Mouse (Mus musculus): Measurements from ENCODE around the gene Olfr532. TPM values are rescaled to one million over a fixed set of nuclear protein-coding genes. Genes with fewer than 3 reads are reported as not detected.
"Not testable (repeated sequence)": the region's sequence is repeated elsewhere in the genome, so short reads cannot be mapped to it uniquely, and the experiment has no call there.

Gene Olfr532
- not detected in 2 replicates for polyA plus RNA-seq (2015; fragmentation: Nextera tagmentation; extraction: Ambion mirVana)

GRCm38 (mm10) chr7:140421539-140421938 lies at the start of gene Olfr532:
Olfr532 (minus strand) TSS chr7:140421639.
- 71% methylated on average over 1 of the region's 1 CpGs for WGBS
- Histone ChIP-seq H3K9ac (ENCODE audit: low read length) (no peak within 1 kb of the TSS), H3K36me3 (ENCODE audit: control insufficient read depth, insufficient read depth) (no peaks in the 10 kb centered on the region), H3K27me3 (ENCODE audit: control insufficient read depth, insufficient read depth, low read length) (no peaks in the 10 kb centered on the region), H3K27ac (ENCODE audit: low read length) (no peak within 1 kb of the TSS), H3K9me3 (replicated peaks; ENCODE audit: control insufficient read depth, low read length) (no peaks in the 10 kb centered on the region; the same call in 1 of the 2 replicates), H3K4me2 (ENCODE audit: low read depth, low read length) (no peak within 1 kb of the TSS), H3K4me3 (ENCODE audit: low read length) (no peak within 1 kb of the TSS), H3K4me1 (ENCODE audit: control insufficient read depth, insufficient read depth, low read length) (no peaks in the 10 kb centered on the region)
- ATAC-seq (replicated peaks; ENCODE audit: extremely low read depth, insufficient read depth, low FRiP score) = no peak

DNA sequence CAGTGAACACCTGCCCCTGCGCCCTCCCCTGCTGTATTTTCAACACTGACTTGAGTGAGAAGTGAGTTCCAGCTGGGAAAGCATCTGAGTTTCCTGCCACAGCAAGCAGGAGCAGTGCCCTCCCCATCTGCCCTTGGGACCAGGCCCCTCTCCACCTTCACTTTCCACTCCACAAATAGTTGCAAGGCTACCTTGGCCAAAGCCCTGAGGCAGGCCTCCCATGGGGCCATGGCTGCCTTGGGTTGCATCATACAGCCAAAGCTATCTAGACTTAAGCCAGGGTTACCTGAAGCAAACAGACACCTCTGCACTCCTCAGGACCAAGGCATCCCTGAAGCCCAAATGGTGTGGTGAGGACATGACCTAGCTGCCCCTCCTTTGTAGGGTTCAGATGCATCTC lies 41.6 kb upstream of the Olfr532 start, which contains the start of gene Olfr533:
Gene Olfr533 (plus strand): TSS at position 301 of the 400 bp plus-strand sequence.
- H3K4me1 ChIP-seq (ENCODE audit: control insufficient read depth, insufficient read depth, low read length); H3K4me2 ChIP-seq (ENCODE audit: low read depth, low read length); ATAC-seq (replicated peaks; ENCODE audit: extremely low read depth, insufficient read depth, low FRiP score); H3K9me3 ChIP-seq (replicated peaks; ENCODE audit: control insufficient read depth, low read length); H3K27me3 ChIP-seq (ENCODE audit: control insufficient read depth, insufficient read depth, low read length); H3K36me3 ChIP-seq (ENCODE audit: control insufficient read depth, insufficient read depth); H3K4me3 ChIP-seq (ENCODE audit: low read length); H3K9ac ChIP-seq (ENCODE audit: low read length); H3K27ac ChIP-seq (ENCODE audit: low read length): not testable (repeated sequence)
- WGBS = 100% methylated on average over 1 of the region's 1 CpGs

DNA sequence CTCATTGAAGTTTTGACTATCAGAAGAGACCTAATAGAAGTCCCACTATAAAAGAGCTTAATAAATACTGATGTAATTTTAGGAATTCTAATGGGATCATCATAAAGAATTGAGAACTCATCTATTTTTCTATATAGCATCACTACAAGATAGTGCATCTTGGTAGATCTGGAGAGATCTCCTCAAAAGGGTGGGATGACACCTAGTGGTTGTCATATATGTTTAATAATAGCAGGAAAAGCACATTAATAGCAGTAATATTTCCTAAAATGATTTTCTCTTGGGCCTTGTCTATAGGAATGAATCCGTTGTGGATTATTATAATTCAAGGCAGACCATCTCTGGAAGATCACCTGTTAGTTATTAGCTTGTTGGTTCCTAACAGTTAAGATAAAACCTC lies 21.7 kb upstream of the Olfr532 start:
- WGBS = 72% methylated on average over 1 of the region's 1 CpGs
- ATAC-seq (replicated peaks; ENCODE audit: extremely low read depth, insufficient read depth, low FRiP score) = no peak

DNA sequence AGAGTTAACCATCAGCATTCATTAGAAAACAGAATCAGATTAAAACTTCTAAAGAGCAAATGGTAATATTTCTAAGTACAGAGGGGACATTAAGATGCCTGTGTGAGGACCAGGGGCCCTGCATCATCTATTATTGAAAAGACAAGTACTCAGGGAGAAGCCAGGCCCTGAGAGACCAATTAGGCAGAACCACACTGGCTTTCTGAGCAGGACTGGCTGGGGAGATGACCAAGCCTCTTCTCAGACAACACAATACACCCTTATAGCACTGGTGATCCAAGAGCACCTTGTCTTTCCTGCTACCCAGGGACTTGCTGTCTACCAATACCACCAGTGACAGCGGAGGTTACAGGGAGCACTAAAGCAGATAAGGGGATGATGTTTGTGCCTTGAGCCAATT lies 18.6 kb downstream of the Olfr532 start, which contains the start of gene Olfr531:
Gene Olfr531 (minus strand): TSS at position 101 of the 400 bp plus-strand sequence.
- Histone ChIP-seq H3K4me2 (ENCODE audit: low read depth, low read length) (no peak within 1 kb of the TSS), H3K27ac (ENCODE audit: low read length) (no peak within 1 kb of the TSS), H3K27me3 (ENCODE audit: control insufficient read depth, insufficient read depth, low read length) (no peaks in the 10 kb centered on the region), H3K9me3 (replicated peaks; ENCODE audit: control insufficient read depth, low read length) (0 out of 2 replicates have a peak, but pooled peaks cover 7% of the 10 kb centered on the region), H3K4me1 (ENCODE audit: control insufficient read depth, insufficient read depth, low read length) (no peaks in the 10 kb centered on the region), H3K9ac (ENCODE audit: low read length) (no peak within 1 kb of the TSS), H3K4me3 (ENCODE audit: low read length) (no peak within 1 kb of the TSS), H3K36me3 (ENCODE audit: control insufficient read depth, insufficient read depth) (no peaks in the 10 kb centered on the region)
- no peak for ATAC-seq (replicated peaks; ENCODE audit: extremely low read depth, insufficient read depth, low FRiP score)
- WGBS = 63% methylated on average over 1 of the region's 1 CpGs

More for the DNA sequence above, 21.7 kb upstream of the Olfr532 start:
- H3K27me3 ChIP-seq (ENCODE audit: control insufficient read depth, insufficient read depth, low read length) = no peaks in the 10 kb centered on the region
- H3K36me3 ChIP-seq (ENCODE audit: control insufficient read depth, insufficient read depth) = no peaks in the 10 kb centered on the region
- H3K4me1 ChIP-seq (ENCODE audit: control insufficient read depth, insufficient read depth, low read length) = no peaks in the 10 kb centered on the region
- H3K9ac ChIP-seq (ENCODE audit: low read length) = no peak overlapping the region
- H3K4me3 ChIP-seq (ENCODE audit: low read length) = no peak overlapping the region
- H3K9me3 ChIP-seq (replicated peaks; ENCODE audit: control insufficient read depth, low read length) = 0 out of 2 replicates have a peak, but pooled peaks cover 2% of the 10 kb centered on the region
- no peak overlapping the region for H3K4me2 ChIP-seq (ENCODE audit: low read depth, low read length)
- no peak overlapping the region for H3K27ac ChIP-seq (ENCODE audit: low read length)

DNA sequence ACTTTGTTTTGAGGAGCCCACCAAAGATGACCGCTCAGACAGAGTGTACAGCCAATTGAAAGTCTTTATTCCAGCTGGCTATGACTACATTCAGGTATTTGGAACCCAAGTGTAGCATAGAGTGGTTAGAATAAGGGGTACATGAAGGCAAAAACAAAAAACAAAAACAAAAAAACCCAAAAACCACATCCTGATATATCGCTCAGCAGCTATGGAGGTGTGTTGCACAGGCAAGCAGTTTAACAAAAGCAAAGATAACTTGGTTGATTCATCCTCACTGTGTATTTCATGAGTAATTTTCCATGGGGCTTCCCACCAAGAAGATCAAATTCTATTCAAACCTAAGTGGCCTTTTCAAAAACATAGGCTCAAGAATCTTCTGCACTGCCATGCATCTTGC lies 44.5 kb downstream of the Olfr532 start:
- Histone ChIP-seq H3K9ac (ENCODE audit: low read length) (no peak overlapping the region), H3K27ac (ENCODE audit: low read length) (no peak overlapping the region), H3K9me3 (replicated peaks; ENCODE audit: control insufficient read depth, low read length) (no peaks in the 10 kb centered on the region), H3K36me3 (ENCODE audit: control insufficient read depth, insufficient read depth) (no peaks in the 10 kb centered on the region), H3K4me2 (ENCODE audit: low read depth, low read length) (no peak overlapping the region), H3K4me1 (ENCODE audit: control insufficient read depth, insufficient read depth, low read length) (no peaks in the 10 kb centered on the region), H3K4me3 (ENCODE audit: low read length) (no peak overlapping the region), H3K27me3 (ENCODE audit: control insufficient read depth, insufficient read depth, low read length) (no peaks in the 10 kb centered on the region)
- 72% methylated on average over 2 of the region's 2 CpGs for WGBS
- no peak for ATAC-seq (replicated peaks; ENCODE audit: extremely low read depth, insufficient read depth, low FRiP score)

- Histone ChIP-seq H3K9ac (ENCODE audit: low read length) (no peak within 1 kb of the TSS), H3K4me1 (ENCODE audit: control insufficient read depth, insufficient read depth, low read length) (no peaks in the 10 kb centered on the region), H3K9me3 (replicated peaks; ENCODE audit: control insufficient read depth, low read length) (no peaks in the 10 kb centered on the region), H3K27ac (ENCODE audit: low read length) (no peak within 1 kb of the TSS), H3K4me3 (ENCODE audit: low read length) (no peak within 1 kb of the TSS), H3K36me3 (ENCODE audit: control insufficient read depth, insufficient read depth) (no peaks in the 10 kb centered on the region), H3K27me3 (ENCODE audit: control insufficient read depth, insufficient read depth, low read length) (no peaks in the 10 kb centered on the region), H3K4me2 (ENCODE audit: low read depth, low read length) (no peak within 1 kb of the TSS)
- 35% methylated on average over 1 of the region's 1 CpGs for WGBS
- no peak for ATAC-seq (replicated peaks; ENCODE audit: extremely low read depth, insufficient read depth, low FRiP score)
Observed at GRCm38 (mm10) chr7:140376231-140376630, 45.2 kb downstream of the Olfr532 start, which contains the start of gene Olfr530. Olfr530 (minus strand) TSS chr7:140376331.

GRCm38 (mm10) chr7:140374300-140374699 lies 47.1 kb downstream of the Olfr532 start:
- no peaks in the 10 kb centered on the region for H3K9me3 ChIP-seq (replicated peaks; ENCODE audit: control insufficient read depth, low read length)
- no peaks in the 10 kb centered on the region for H3K27me3 ChIP-seq (ENCODE audit: control insufficient read depth, insufficient read depth, low read length)
- H3K4me2 ChIP-seq (ENCODE audit: low read depth, low read length) = no peak overlapping the region
- ATAC-seq (replicated peaks; ENCODE audit: extremely low read depth, insufficient read depth, low FRiP score) = no peak
- no peaks in the 10 kb centered on the region for H3K36me3 ChIP-seq (ENCODE audit: control insufficient read depth, insufficient read depth)
- no peaks in the 10 kb centered on the region for H3K4me1 ChIP-seq (ENCODE audit: control insufficient read depth, insufficient read depth, low read length)
- no peak overlapping the region for H3K9ac ChIP-seq (ENCODE audit: low read length)
- H3K4me3 ChIP-seq (ENCODE audit: low read length) = no peak overlapping the region
- WGBS = 61% methylated on average over 4 of the region's 4 CpGs
- no peak overlapping the region for H3K27ac ChIP-seq (ENCODE audit: low read length)

Other genes with a start within 250 kb of the Olfr532 start
- gene Olfr523, start 248.4 kb downstream of the Olfr532 start, polyA plus RNA-seq (2015; fragmentation: Nextera tagmentation; extraction: Ambion mirVana) = not detected in 2 replicates
- gene Olfr524, start 215.7 kb downstream of the Olfr532 start, polyA plus RNA-seq (2015; fragmentation: Nextera tagmentation; extraction: Ambion mirVana) = 0.27 and 0.43 TPM in 2 replicates
- 5.2 and 10.4 TPM in 2 replicates for gene Cd163l1, start 203.4 kb downstream of the Olfr532 start, polyA plus RNA-seq (2015; fragmentation: Nextera tagmentation; extraction: Ambion mirVana)
- gene 5830411N06Rik, start 174.4 kb downstream of the Olfr532 start, polyA plus RNA-seq (2015; fragmentation: Nextera tagmentation; extraction: Ambion mirVana) = 0.31 and 1.4 TPM in 2 replicates
- gene Olfr525, start 100.8 kb downstream of the Olfr532 start, polyA plus RNA-seq (2015; fragmentation: Nextera tagmentation; extraction: Ambion mirVana) = not detected in 2 replicates
- gene Olfr527, start 87.6 kb downstream of the Olfr532 start, polyA plus RNA-seq (2015; fragmentation: Nextera tagmentation; extraction: Ambion mirVana) = not detected in 2 replicates
- not detected in 2 replicates for gene Olfr60, start 60.0 kb downstream of the Olfr532 start, polyA plus RNA-seq (2015; fragmentation: Nextera tagmentation; extraction: Ambion mirVana)
- gene Olfr530, start 45.3 kb downstream of the Olfr532 start, polyA plus RNA-seq (2015; fragmentation: Nextera tagmentation; extraction: Ambion mirVana) = not detected in 2 replicates
- not detected in 2 replicates for gene Olfr531, start 18.7 kb downstream of the Olfr532 start, polyA plus RNA-seq (2015; fragmentation: Nextera tagmentation; extraction: Ambion mirVana)
- gene Olfr533, start 41.7 kb upstream of the Olfr532 start, polyA plus RNA-seq (2015; fragmentation: Nextera tagmentation; extraction: Ambion mirVana) = not detected in 2 replicates
- gene Olfr535, start 62.6 kb upstream of the Olfr532 start, polyA plus RNA-seq (2015; fragmentation: Nextera tagmentation; extraction: Ambion mirVana) = not detected in 2 replicates
- not detected in 2 replicates for gene Olfr536, start 85.8 kb upstream of the Olfr532 start, polyA plus RNA-seq (2015; fragmentation: Nextera tagmentation; extraction: Ambion mirVana)
- not detected in 2 replicates for gene Olfr538, start 146.2 kb upstream of the Olfr532 start, polyA plus RNA-seq (2015; fragmentation: Nextera tagmentation; extraction: Ambion mirVana)
- gene Olfr46, start 179.6 kb upstream of the Olfr532 start, polyA plus RNA-seq (2015; fragmentation: Nextera tagmentation; extraction: Ambion mirVana) = not detected in 2 replicates
- gene Olfr61, start 207.3 kb upstream of the Olfr532 start, polyA plus RNA-seq (2015; fragmentation: Nextera tagmentation; extraction: Ambion mirVana) = not detected in 2 replicates
- gene Olfr53, start 224.8 kb upstream of the Olfr532 start, polyA plus RNA-seq (2015; fragmentation: Nextera tagmentation; extraction: Ambion mirVana) = not detected in 2 replicates
- gene Olfr539, start 238.3 kb upstream of the Olfr532 start, polyA plus RNA-seq (2015; fragmentation: Nextera tagmentation; extraction: Ambion mirVana) = not detected in 2 replicates